ENCODE assay signal across 8 mouse cellular contexts in the genomic region with DNA sequence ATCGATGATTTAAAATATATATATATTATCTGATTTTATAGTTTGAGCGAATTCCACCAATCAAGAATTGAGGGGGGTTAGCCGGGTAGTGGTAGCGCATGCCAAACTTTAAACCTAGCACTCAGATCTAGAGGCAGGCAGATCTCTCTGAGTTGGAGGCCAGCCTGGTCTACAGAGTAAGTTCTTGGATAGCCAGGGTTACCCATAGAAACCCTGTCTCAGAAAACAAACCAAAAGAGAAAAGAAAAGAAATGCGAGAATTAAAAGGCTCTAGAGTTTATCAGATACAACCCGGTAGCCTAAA. TPM values are rescaled to one million over a fixed set of nuclear protein-coding genes. Genes with fewer than 3 reads are reported as not detected.
A peak's percentile ranks its signal among the peaks of the same experiment; 100 is the strongest.
DNase-seq lines count a peak whose midpoint lies in the region; ATAC-seq and TF ChIP-seq lines count a peak whose summit lies in the region.

No protein-coding gene starts in this region.

- WGBS in embryonic facial prominence, embryonic 12.5 days = 26% methylated on average over 6 of the region's 6 CpGs
- WGBS in hindbrain, embryonic 16.5 days = 27% methylated on average over 6 of the region's 6 CpGs
- 27% methylated on average over 6 of the region's 6 CpGs for WGBS in midbrain, embryonic 15.5 days

- peak overlapping the region; percentile 21; the same call in 1 of the 2 replicates for H3K9ac ChIP-seq in embryonic facial prominence, embryonic 12.5 days
- peak overlapping the region; percentile 73 for H3K9ac ChIP-seq in hindbrain, embryonic 16.5 days (ENCODE audit: low read depth, low read length)
- peak overlapping the region; percentile 53 for H3K9ac ChIP-seq in midbrain, embryonic 15.5 days

- no peak for DNase-seq in left cerebral cortex, adult 2 months (ENCODE audit: extremely low spot score in 1 of 2, low spot score in 2 of 2)
- DNase-seq in left cerebral cortex, adult 11 months (ENCODE audit: low spot score) = no peak
- DNase-seq in retina, embryonic 14.5 days (ENCODE audit: low spot score) = no peak
- DNase-seq in spleen, postnatal 10 days (ENCODE audit: low spot score in 2 of 2) = no peak

- peaks cover 8% of the 10 kb centered on the region for H3K4me1 ChIP-seq in embryonic facial prominence, embryonic 12.5 days
- peaks cover 12% of the 10 kb centered on the region for H3K4me1 ChIP-seq in hindbrain, embryonic 16.5 days (ENCODE audit: control insufficient read depth, insufficient read depth, low read depth, low read length)
- peaks cover 17% of the 10 kb centered on the region for H3K4me1 ChIP-seq in midbrain, embryonic 15.5 days

- TF ChIP-seq CTCF in left cerebral cortex, adult 2 months (IDR thresholded peaks at IDR 0.05) = no peak

- no peak for ATAC-seq in embryonic facial prominence, embryonic 12.5 days (ENCODE audit: insufficient number of reproducible peaks, insufficient read depth, low FRiP score, low TSS enrichment)
- no peak for ATAC-seq in hindbrain, embryonic 16.5 days
- ATAC-seq in midbrain, embryonic 15.5 days (replicated peaks) = peak; percentile 21
- ATAC-seq in granulocyte monocyte progenitor cell, adult 5-6 weeks (replicated peaks; ENCODE audit: poor library complexity, severe bottlenecking) = no peak

- peak overlapping the region; percentile 90 for H3K4me3 ChIP-seq in left cerebral cortex, adult 2 months
- peak overlapping the region; percentile 91 for H3K4me3 ChIP-seq in embryonic facial prominence, embryonic 12.5 days
- peak overlapping the region; percentile 65 for H3K4me3 ChIP-seq in hindbrain, embryonic 16.5 days (ENCODE audit: low read length)
- peak overlapping the region; percentile 79 for H3K4me3 ChIP-seq in midbrain, embryonic 15.5 days

- intact Hi-C loops in left cerebral cortex, adult 2 months (cut with DNase I) = loop anchor here (10.0 kb wide), 1 partner anchor 705 kb away; no protein-coding TSS in a partner anchor

- peaks cover 11% of the 10 kb centered on the region for H3K36me3 ChIP-seq in embryonic facial prominence, embryonic 12.5 days
- 0 out of 2 replicates have a peak, but pooled peaks cover 3% of the 10 kb centered on the region for H3K36me3 ChIP-seq in hindbrain, embryonic 16.5 days (ENCODE audit: control insufficient read depth, insufficient read depth, low read length)
- H3K36me3 ChIP-seq in midbrain, embryonic 15.5 days (replicated peaks) = peaks cover 6% of the 10 kb centered on the region; the same call in 1 of the 2 replicates

- no peaks in the 10 kb centered on the region for H3K9me3 ChIP-seq in embryonic facial prominence, embryonic 12.5 days
- no peaks in the 10 kb centered on the region for H3K9me3 ChIP-seq in hindbrain, embryonic 16.5 days (ENCODE audit: control insufficient read depth, low read length)
- no peaks in the 10 kb centered on the region for H3K9me3 ChIP-seq in midbrain, embryonic 15.5 days

- no peaks in the 10 kb centered on the region for H3K27me3 ChIP-seq in embryonic facial prominence, embryonic 12.5 days
- H3K27me3 ChIP-seq in hindbrain, embryonic 16.5 days (replicated peaks; ENCODE audit: control insufficient read depth, insufficient read depth, low read length) = no peaks in the 10 kb centered on the region
- H3K27me3 ChIP-seq in midbrain, embryonic 15.5 days (replicated peaks) = no peaks in the 10 kb centered on the region

- peak overlapping the region; percentile 80; the same call in 1 of the 2 replicates for H3K27ac ChIP-seq in left cerebral cortex, adult 2 months
- no peak overlapping the region for H3K27ac ChIP-seq in embryonic facial prominence, embryonic 12.5 days
- H3K27ac ChIP-seq in hindbrain, embryonic 16.5 days (ENCODE audit: low read depth, low read length) = no peak overlapping the region
- no peak overlapping the region for H3K27ac ChIP-seq in midbrain, embryonic 15.5 days

- peak overlapping the region; percentile 54 for H3K4me2 ChIP-seq in embryonic facial prominence, embryonic 12.5 days (replicated peaks)
- H3K4me2 ChIP-seq in hindbrain, embryonic 16.5 days (ENCODE audit: low read length) = peak overlapping the region; percentile 68
- H3K4me2 ChIP-seq in midbrain, embryonic 15.5 days = peak overlapping the region; percentile 72

RNA-seq across cellular contexts. Expression of a gene that starts 0.7 kb away (rescaled TPM):
- total RNA-seq in left cerebral cortex, adult 2 months (2021) = 10 to 100 TPM; 40.7 to 44.3 TPM
- polyA plus RNA-seq in embryonic facial prominence, embryonic 12.5 days (2016; fragmentation: Nextera tagmentation; extraction: Ambion mirVana) = 43.9 and 46.6 TPM in 2 replicates
- polyA plus RNA-seq in hindbrain, embryonic 16.5 days (2015; fragmentation: Nextera tagmentation; extraction: Ambion mirVana) = 45.7 and 47.5 TPM in 2 replicates
- 47.6 and 48.5 TPM in 2 replicates for polyA plus RNA-seq in midbrain, embryonic 15.5 days (2015; fragmentation: Nextera tagmentation; extraction: Ambion mirVana)
- 38.7 and 45.3 TPM in 2 replicates for total RNA-seq in granulocyte monocyte progenitor cell, adult 5-6 weeks (2014; fragmentation: Nextera tagmentation)
- 45.5 and 54.0 TPM in 2 replicates for total RNA-seq in granulocyte monocyte progenitor cell, adult 5-6 weeks (2017)

RNA-seq across cellular contexts. Expression of a gene that starts 36.0 kb away (rescaled TPM):
- 100 to 1,000 TPM; 181 to 197 TPM for total RNA-seq in left cerebral cortex, adult 2 months (2021)
- 369 and 406 TPM in 2 replicates for polyA plus RNA-seq in embryonic facial prominence, embryonic 12.5 days (2016; fragmentation: Nextera tagmentation; extraction: Ambion mirVana)
- 315 and 352 TPM in 2 replicates for polyA plus RNA-seq in hindbrain, embryonic 16.5 days (2015; fragmentation: Nextera tagmentation; extraction: Ambion mirVana)
- 356 and 364 TPM in 2 replicates for polyA plus RNA-seq in midbrain, embryonic 15.5 days (2015; fragmentation: Nextera tagmentation; extraction: Ambion mirVana)
- 179 and 203 TPM in 2 replicates for total RNA-seq in granulocyte monocyte progenitor cell, adult 5-6 weeks (2014; fragmentation: Nextera tagmentation)
- 188 and 220 TPM in 2 replicates for total RNA-seq in granulocyte monocyte progenitor cell, adult 5-6 weeks (2017)

RNA-seq across cellular contexts. Expression of a gene that starts 47.1 kb away (rescaled TPM):
- 10 to 100 TPM; 54.9 to 58.3 TPM for total RNA-seq in left cerebral cortex, adult 2 months (2021)
- polyA plus RNA-seq in embryonic facial prominence, embryonic 12.5 days (2016; fragmentation: Nextera tagmentation; extraction: Ambion mirVana) = 236 and 237 TPM in 2 replicates
- polyA plus RNA-seq in hindbrain, embryonic 16.5 days (2015; fragmentation: Nextera tagmentation; extraction: Ambion mirVana) = 190 and 191 TPM in 2 replicates
- 194 and 197 TPM in 2 replicates for polyA plus RNA-seq in midbrain, embryonic 15.5 days (2015; fragmentation: Nextera tagmentation; extraction: Ambion mirVana)
- total RNA-seq in granulocyte monocyte progenitor cell, adult 5-6 weeks (2014; fragmentation: Nextera tagmentation) = 108 and 128 TPM in 2 replicates
- 131 and 164 TPM in 2 replicates for total RNA-seq in granulocyte monocyte progenitor cell, adult 5-6 weeks (2017)

Comparison
In these comparisons a context has a peak if more than half of its experiments do, and no peak if none do; other contexts are left out.
1. H3K9ac ChIP-seq: peak in every context shown above with its lines; median percentile 73 in hindbrain, embryonic 16.5 days; 53 in midbrain, embryonic 15.5 days; 21 in embryonic facial prominence, embryonic 12.5 days.